Mouse (Mus musculus) adrenal gland, postnatal 4 days (tissue): ENCODE results near the gene Serinc4. TPM values are rescaled to one million over a fixed set of nuclear protein-coding genes. Genes with fewer than 3 reads are reported as not detected.

Experiments used
- DNase-seq, 2 experiments: peaks; one replicate each; pipeline ENCODE4 v3.0.0; 2021 to 2022; ENCODE audit warnings: low spot score in 2 of 2, mixed read lengths in 2 of 2
- microRNA-seq: library from miRNA; unstranded; fragments of <30 nt; microRNA quantifications from one replicate; pipeline ENCODE4 v1.2.0, GENCODE M21; 2021
- total RNA-seq, 2 experiments: library from RNA; stranded (reverse); gene quantifications; 2 replicates each; pipeline ENCODE4 v1.2.3; 2021

The Serinc4 gene
- total RNA-seq, 2 experiments from 2014 or later, result 0.54 to 1.0 TPM

DNA sequence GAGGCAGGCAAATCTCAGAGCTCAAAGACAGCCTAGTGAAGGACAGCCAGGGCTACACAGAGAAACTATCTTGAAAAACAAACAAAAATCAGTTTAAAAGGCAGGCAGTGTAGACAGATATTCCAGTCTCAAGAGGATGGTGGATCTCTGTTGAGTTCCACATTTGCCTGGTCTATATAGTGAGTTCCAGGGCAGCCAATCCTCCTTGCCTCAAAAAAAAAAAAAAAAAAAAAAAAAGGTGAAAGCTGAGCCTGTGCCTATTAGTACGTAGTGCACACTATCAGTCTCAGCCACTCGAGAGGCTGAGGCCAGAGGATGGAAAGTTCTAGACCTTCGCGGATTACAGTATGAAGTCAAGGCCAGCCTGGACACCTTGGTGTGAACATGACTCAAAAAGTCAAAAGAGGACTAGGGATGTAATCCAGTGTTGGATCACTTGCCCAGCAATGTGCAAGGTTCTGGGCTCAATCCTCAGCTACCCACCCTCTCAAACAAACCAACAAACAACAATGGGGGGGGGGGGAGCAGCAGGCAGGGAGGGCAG lies 43.7 kb downstream of the Serinc4 start:
- peak; percentile 3 to 4 for DNase-seq

DNA sequence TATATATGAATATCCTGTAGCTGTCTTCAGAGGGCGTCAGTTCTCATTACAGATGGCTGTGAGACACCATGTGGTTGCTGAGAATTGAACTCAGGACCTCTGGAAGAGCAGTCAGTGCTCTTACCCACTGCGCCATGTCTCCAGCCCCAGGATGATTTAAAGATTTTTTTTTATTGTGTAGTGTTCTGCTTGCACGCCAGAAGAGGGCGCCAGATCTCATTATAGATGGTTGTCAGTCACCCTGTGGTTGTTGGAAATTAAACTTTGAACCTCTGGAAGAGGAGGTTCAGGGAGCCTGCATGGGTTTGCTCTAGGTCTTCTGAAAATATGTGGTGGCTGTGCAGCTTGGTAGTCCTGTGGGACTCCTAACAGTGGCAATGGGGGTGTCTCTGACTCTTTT lies 48.4 kb downstream of the Serinc4 start:
- peak in 1 of 2 experiments; percentile 8 for DNase-seq

DNA sequence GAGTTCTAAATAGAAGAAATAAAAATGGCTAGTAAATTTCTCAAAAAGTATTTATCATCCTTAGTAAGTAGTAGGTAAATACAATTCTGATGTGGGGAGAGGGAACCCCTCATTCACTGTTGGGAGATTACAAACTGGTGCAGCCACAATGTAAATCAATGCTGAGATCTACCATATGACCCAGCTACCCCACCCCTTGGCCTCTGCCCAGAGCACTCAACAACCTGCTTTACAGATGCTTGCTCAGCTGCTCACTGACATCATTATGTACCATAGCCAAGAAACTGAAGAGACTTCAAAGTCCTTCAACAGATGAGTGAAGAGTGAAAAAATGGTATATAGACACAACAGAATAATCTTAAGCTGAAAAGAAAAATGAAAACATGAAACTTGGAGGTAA lies 53.3 kb downstream of the Serinc4 start:
- no peak for DNase-seq

DNA sequence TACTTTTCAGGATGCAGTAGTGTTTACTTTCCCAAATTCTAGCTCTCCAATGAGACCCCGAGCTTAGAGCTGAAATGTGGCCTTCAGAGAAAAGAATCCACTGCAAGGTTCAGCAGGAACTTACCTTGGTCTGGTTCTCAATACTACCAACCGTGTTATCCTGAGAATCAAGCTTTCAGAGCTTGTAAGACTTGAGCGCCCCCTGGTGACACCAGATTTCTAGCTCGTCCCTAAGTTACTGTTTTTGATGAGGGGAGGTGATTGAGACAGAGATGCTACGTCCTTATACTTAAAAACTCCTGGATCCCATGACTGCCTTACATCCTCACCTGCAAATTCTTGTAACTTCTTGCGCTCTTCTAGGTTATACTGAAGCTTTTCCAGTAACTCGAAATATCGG lies 60.0 kb downstream of the Serinc4 start:
- peak; percentile 42 to 62 for DNase-seq

Small RNAs within 50 kb of the gene (microRNA-seq; reads per million reads assigned to microRNA genes)
- gene Gm22953, result not detected

Other genes starting within 250 kb of the Serinc4 start
- gene Trp53bp1, start 185.4 kb downstream of the Serinc4 start, total RNA-seq, result 100 to 1,000 TPM in 1 of 2 experiments, 10 to 100 TPM in 1; 99.2 to 105 TPM
- 10 to 100 TPM; 10.8 to 13.3 TPM for gene Map1a, start 167.2 kb downstream of the Serinc4 start, total RNA-seq
- 10 to 100 TPM; 26.1 to 28.0 TPM for gene Ppip5k1, start 101.4 kb downstream of the Serinc4 start, total RNA-seq
- gene Ckmt1, start 99.1 kb downstream of the Serinc4 start, total RNA-seq, result 10 to 100 TPM; 10.5 to 15.2 TPM
- gene Strc, start 69.6 kb downstream of the Serinc4 start, total RNA-seq, result not detected
- 100 to 1,000 TPM; 400 to 403 TPM for gene Pdia3, start 43.0 kb downstream of the Serinc4 start, total RNA-seq
- 1 to 10 TPM; 3.9 to 5.3 TPM for gene Catsper2, start 43.0 kb downstream of the Serinc4 start, total RNA-seq
- gene Ell3, start 12.5 kb downstream of the Serinc4 start, total RNA-seq, result 1 to 10 TPM; 1.3 to 2.0 TPM
- gene Serf2, start 7.6 kb downstream of the Serinc4 start, total RNA-seq, result 100 to 1,000 TPM; 285 to 301 TPM
- 10 to 100 TPM; 35.6 to 40.2 TPM for gene Hypk, start 3.5 kb downstream of the Serinc4 start, total RNA-seq
- gene Mfap1b, start 17.3 kb upstream of the Serinc4 start, total RNA-seq, result 10 to 100 TPM; 28.5 to 31.8 TPM
- 10 to 100 TPM; 29.0 to 32.5 TPM for gene Mfap1a, start 49.9 kb upstream of the Serinc4 start, total RNA-seq
- 10 to 100 TPM; 12.0 to 13.6 TPM for gene Wdr76, start 49.9 kb upstream of the Serinc4 start, total RNA-seq